Mouse (Mus musculus) stomach, embryonic 16.5 days (tissue): ENCODE measurements at regions not wholly inside any gene's neighbourhood (a gene's known extent, or its start where the extent isn't known, plus 50 kb on each side); places are given as distances from the start of the nearest gene placed in this dataset.

Source experiments
- ATAC-seq: fragments of 200-750 bp; cut with Nextera tagmentation; 2 replicates; pipeline ENCODE4 v1.8.0; 2017; ENCODE audit warnings: moderate number of reproducible peaks, moderate TSS enrichment; ENCODE audit not compliant: insufficient read depth, low FRiP score
- H3K27ac ChIP-seq: fragments of 300-500 bp; sonication (generic); 2 replicates; pipeline ENCODE4 v1.5.1; 2014; ENCODE audit warnings: low read length
- H3K27me3 ChIP-seq: fragments of 300-500 bp; sonication (generic); 2 replicates; pipeline ENCODE4 v1.6.1; 2014; ENCODE audit warnings: low read length, control low read depth, mixed read lengths; ENCODE audit not compliant: control insufficient read depth, insufficient read depth
- H3K36me3 ChIP-seq: fragments of 300-500 bp; sonication (generic); 2 replicates; pipeline ENCODE4 v1.6.1; 2014; ENCODE audit warnings: low read length; ENCODE audit not compliant: control insufficient read depth, insufficient read depth
- H3K4me1 ChIP-seq: fragments of 300-500 bp; sonication (generic); 2 replicates; pipeline ENCODE4 v1.6.1; 2014; ENCODE audit warnings: low read length, control low read depth, mixed read lengths; ENCODE audit not compliant: control insufficient read depth, insufficient read depth
- H3K4me2 ChIP-seq: fragments of 300-500 bp; sonication (generic); 2 replicates; pipeline ENCODE4 v1.6.1; 2014; ENCODE audit warnings: low read depth, low read length, mixed read lengths
- H3K4me3 ChIP-seq: fragments of 300-500 bp; sonication (generic); replicated peaks from 2 replicates; pipeline ENCODE4 v1.5.1; 2014; ENCODE audit warnings: mild to moderate bottlenecking, low read length
- H3K9ac ChIP-seq: fragments of 300-500 bp; sonication (generic); 2 replicates; pipeline ENCODE4 v1.6.1; 2014; ENCODE audit warnings: low read length
- H3K9me3 ChIP-seq: fragments of 300-500 bp; sonication (generic); replicated peaks from 2 replicates; pipeline ENCODE4 v1.6.1; 2016; ENCODE audit warnings: low read length, control low read depth; ENCODE audit not compliant: control insufficient read depth
- WGBS: fragments of 180-500 bp; shearing (Covaris S2); extraction: QIAGEN DNeasy Blood & Tissue Kit; methylation state at CpG from one replicate; pipeline ENCODE4 v1.1.7; 2014; 5-methylcytosine and 5-hydroxymethylcytosine counted together

DNA sequence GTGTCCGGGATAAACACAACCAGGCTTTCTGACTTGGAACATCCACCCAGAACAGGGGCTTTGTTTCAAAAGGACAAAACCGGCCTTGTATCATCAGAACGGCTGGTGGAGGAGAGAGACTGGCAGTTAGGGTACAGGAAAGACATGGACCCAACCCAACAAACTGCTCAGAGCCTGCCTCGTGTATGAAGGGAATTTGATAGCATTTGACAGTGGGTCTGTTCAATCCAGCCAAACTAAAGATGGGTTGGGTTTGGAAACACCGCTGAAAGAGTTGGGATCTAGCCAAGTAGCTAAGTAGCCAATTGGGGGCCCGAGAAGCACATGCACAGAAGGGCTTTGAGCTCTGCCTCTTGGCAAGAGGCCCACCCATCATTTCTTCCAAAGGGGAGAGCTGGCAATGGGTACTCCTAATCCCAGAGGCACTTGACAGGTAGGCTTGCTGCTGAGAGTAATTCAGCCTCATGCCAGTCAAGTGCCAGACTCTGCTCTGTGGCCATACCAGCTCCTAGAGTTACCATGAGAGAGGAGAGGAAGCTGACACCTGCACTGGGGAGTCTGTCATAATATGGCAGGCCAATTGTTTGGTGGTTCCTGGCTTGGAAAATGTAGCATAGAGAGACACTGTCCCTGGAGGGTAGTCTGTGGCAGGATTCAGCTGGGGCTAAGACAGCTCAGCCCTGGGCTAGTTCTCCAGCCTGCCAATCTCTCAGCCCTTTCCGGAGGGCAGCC is 231.1 kb upstream of the Slc24a2 start:
- no peaks in the 10 kb centered on the region for H3K36me3 ChIP-seq
- no peak overlapping the region for H3K4me2 ChIP-seq
- no peaks in the 10 kb centered on the region for H3K27me3 ChIP-seq
- no peak overlapping the region for H3K27ac ChIP-seq
- H3K4me3 ChIP-seq: no peak overlapping the region
- H3K9me3 ChIP-seq: no peaks in the 10 kb centered on the region
- peak; percentile 40; the same call in 1 of the 2 replicates for ATAC-seq
- peaks cover 3% of the 10 kb centered on the region; the same call in 1 of the 2 replicates for H3K4me1 ChIP-seq
- 45% methylated on average over 7 of the region's 7 CpGs for WGBS
- H3K9ac ChIP-seq: no peak overlapping the region

DNA sequence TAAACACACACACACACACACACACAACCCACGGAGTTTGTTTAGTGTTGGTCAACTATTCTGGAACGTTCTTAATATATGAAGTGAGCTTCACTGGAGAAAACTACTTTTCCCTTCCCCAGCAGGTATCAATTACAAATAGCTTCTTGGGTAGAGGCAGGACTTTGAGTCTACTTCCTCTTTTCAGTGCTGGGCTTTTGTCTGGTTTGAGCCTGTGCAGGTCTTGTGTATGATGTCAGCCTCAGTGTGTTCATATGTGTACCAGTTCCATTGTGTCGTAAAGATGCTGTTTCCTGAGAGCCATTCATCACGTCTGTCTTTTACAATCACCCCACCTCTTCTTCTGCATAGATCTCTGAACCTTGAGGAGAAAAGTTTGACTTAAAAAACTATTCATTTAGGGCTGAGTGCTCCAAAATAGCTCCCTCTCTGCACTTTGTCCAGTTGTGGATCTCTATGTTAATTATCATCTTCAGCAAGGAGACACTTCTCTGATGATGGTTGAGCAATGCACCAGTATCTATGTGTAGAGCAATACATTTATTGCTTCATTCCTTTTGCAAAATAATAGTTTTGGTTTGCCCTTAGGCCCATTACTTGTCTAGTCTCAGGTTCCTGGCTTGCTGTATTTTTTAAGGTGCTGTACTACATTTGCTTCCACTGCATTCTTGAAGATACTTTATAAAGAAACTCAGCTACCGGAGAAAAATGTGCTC is 225.7 kb upstream of the Slc24a2 start:
- Histone ChIP-seq H3K9me3 (no peaks in the 10 kb centered on the region), H3K4me3 (no peak overlapping the region), H3K27ac (no peak overlapping the region), H3K27me3 (no peaks in the 10 kb centered on the region), H3K4me2 (no peak overlapping the region), H3K36me3 (no peaks in the 10 kb centered on the region), H3K9ac (no peak overlapping the region), H3K4me1 (peaks cover 2% of the 10 kb centered on the region; the same call in 1 of the 2 replicates)
- ATAC-seq: no peak
- WGBS: 71% methylated on average over 5 of the region's 5 CpGs

DNA sequence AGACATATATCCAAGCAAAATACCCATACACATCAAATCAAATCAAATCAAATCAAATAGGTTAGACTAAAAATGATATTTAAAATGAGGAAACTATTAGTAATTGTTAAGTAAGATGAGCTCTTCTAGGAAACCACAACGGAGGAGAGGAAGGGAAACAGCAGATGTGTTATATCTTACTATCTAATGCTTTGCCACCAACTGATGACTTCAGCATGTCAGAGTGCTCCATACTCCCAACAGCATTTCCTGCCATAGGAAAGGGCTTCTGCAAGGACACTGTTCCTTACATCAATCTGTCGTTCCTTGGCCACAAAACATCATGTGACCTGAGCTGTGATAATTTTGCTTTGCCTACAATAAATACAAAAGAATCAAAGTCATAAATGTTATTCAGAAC is 221.8 kb upstream of the Slc24a2 start:
- no peak for ATAC-seq
- Histone ChIP-seq H3K4me3 (no peak overlapping the region), H3K4me1 (no peaks in the 10 kb centered on the region), H3K27ac (no peak overlapping the region), H3K27me3 (no peaks in the 10 kb centered on the region), H3K36me3 (no peaks in the 10 kb centered on the region), H3K4me2 (no peak overlapping the region), H3K9ac (no peak overlapping the region), H3K9me3 (no peaks in the 10 kb centered on the region)
- 50% methylated on average over 2 of the region's 2 CpGs for WGBS

DNA sequence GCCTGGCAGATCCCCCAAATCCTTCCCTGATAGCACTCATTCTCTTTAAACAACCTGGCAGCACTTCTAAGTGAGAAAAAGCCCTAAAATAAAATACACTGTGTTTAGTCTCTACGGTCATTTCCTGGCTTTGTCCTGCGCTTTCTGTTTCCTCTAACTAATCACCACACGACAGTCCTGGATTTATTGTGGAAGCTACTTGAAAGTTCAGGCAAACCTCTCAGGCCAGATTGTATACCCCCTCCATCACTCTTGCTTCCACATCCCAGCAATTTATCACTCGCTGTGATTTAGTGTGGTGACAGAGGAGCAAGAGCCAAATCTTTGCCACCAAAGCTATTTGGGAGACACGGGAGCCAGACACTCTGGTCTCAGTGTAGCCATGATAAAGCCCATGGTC is 221.0 kb upstream of the Slc24a2 start:
- H3K4me2 ChIP-seq: no peak overlapping the region
- no peaks in the 10 kb centered on the region for H3K27me3 ChIP-seq
- ATAC-seq: no peak
- no peaks in the 10 kb centered on the region for H3K9me3 ChIP-seq
- no peak overlapping the region for H3K27ac ChIP-seq
- no peak overlapping the region for H3K4me3 ChIP-seq
- no peaks in the 10 kb centered on the region for H3K4me1 ChIP-seq
- H3K36me3 ChIP-seq: no peaks in the 10 kb centered on the region
- 19% methylated on average over 5 of the region's 5 CpGs for WGBS
- H3K9ac ChIP-seq: no peak overlapping the region

DNA sequence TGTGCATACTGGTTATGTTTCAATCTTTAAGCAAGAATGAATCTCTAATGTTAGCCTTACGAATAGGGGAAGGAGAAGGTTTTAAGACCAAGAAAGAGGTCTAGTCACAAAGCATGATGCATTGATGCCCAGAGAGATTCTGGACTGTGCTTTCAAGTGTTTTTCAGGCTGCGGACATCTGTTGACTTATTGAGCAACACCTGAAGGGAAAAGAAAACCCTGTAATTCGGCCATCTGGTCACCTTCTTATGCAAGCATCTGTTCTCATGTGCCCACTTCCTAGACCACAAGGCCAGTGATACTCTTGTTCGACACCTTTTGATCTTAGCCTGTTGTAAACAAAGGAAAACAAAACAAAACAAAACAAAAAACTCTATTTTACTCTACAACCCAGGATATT is 218.1 kb upstream of the Slc24a2 start:
- no peaks in the 10 kb centered on the region for H3K27me3 ChIP-seq
- no peaks in the 10 kb centered on the region for H3K36me3 ChIP-seq
- H3K4me2 ChIP-seq: no peak overlapping the region
- ATAC-seq: no peak
- H3K27ac ChIP-seq: no peak overlapping the region
- no peaks in the 10 kb centered on the region for H3K4me1 ChIP-seq
- no peaks in the 10 kb centered on the region for H3K9me3 ChIP-seq
- 81% methylated on average over 4 of the region's 4 CpGs for WGBS
- H3K9ac ChIP-seq: no peak overlapping the region
- H3K4me3 ChIP-seq: no peak overlapping the region

DNA sequence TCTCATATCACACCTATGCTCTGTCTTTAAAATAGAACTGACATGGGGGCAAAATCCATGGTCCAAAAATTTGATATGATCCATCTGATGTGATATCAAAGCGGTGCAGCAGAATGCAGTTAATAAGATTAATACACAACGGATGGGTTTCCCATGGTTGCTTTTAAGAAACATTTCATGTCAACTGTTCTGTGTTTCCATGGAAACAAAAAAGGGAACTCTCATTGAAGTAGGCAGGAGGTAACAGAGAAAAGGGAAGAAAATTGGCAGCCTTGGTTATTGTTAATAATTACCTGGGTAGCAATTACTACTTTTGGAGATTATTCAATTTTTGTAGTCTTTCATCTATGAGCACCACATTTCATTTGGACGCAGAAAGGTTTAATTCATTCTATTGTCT is 216.6 kb upstream of the Slc24a2 start:
- Histone ChIP-seq H3K4me1 (no peaks in the 10 kb centered on the region), H3K4me2 (no peak overlapping the region), H3K9ac (no peak overlapping the region), H3K9me3 (no peaks in the 10 kb centered on the region), H3K36me3 (no peaks in the 10 kb centered on the region), H3K27ac (no peak overlapping the region), H3K27me3 (no peaks in the 10 kb centered on the region), H3K4me3 (no peak overlapping the region)
- ATAC-seq: no peak
- 84% methylated on average over 3 of the region's 3 CpGs for WGBS

DNA sequence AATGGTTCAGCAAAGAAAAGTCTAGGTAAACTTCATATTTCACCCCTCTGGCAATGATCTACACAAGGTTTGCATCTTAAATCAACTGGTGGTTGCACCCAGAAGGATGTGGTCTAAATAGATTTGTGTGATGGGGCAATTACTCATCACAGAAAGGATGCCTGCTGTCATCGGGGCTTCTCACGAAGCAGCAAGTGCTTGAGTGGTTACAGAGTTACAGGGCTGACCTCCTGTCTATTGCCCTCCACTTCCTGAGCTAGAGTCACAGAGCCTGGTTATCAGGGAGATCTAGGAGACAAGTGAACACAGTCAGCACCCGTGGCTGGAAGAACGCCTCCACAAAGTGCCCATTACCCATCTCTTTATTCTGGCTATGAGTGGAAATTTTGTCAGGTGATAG is 203.9 kb upstream of the Slc24a2 start:
- Histone ChIP-seq H3K9me3 (no peaks in the 10 kb centered on the region), H3K27me3 (no peaks in the 10 kb centered on the region), H3K36me3 (no peaks in the 10 kb centered on the region), H3K4me1 (no peaks in the 10 kb centered on the region), H3K4me3 (no peak overlapping the region), H3K4me2 (no peak overlapping the region), H3K9ac (no peak overlapping the region), H3K27ac (no peak overlapping the region)
- 40% methylated on average over 4 of the region's 4 CpGs for WGBS
- ATAC-seq: no peak

DNA sequence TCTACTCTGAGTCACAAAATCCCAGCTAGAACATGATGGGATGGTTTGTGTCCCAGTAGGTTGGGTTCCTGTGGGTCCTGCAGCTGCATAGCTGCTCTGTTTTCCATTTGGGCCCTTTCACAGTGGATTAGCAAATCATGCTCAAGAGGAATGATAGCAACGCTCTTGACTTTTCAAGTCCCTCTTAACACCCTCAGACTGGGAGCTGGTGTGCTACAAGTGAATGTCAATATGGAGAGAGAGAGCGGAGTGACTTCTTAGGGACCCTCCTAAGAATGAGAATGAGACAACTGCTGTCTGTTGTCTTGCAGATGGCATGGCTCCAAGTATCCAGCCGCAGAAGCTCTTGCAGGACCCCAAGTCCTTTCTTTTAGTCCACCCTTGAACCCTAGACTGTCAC is 198.1 kb upstream of the Slc24a2 start:
- H3K27ac ChIP-seq: no peak overlapping the region
- H3K27me3 ChIP-seq: no peaks in the 10 kb centered on the region
- ATAC-seq: no peak
- no peak overlapping the region for H3K4me2 ChIP-seq
- H3K9me3 ChIP-seq: no peaks in the 10 kb centered on the region
- WGBS: 75% methylated on average over 3 of the region's 3 CpGs
- H3K36me3 ChIP-seq: no peaks in the 10 kb centered on the region
- no peak overlapping the region for H3K4me3 ChIP-seq
- H3K4me1 ChIP-seq: no peaks in the 10 kb centered on the region
- H3K9ac ChIP-seq: no peak overlapping the region

DNA sequence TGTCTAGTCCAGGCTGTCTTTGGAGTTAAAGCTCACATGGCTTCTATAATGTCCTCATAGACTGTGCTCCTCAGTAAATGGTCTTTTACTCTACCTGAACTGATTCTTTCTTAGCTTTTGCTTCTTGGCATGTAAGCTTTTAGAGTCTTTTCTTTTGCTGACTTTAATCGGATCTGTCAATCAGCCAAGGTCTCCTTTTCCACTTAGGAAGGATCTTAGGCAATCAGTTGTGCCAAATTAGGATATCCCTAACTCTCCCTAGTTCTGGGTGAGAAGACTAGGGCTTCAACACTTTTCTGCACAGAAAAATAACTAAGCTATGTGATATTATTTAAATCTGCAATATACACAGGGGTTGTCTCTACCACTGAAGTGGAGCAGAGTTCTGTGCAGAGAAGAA is 193.8 kb upstream of the Slc24a2 start:
- ATAC-seq: no peak
- 89% methylated on average over 1 of the region's 1 CpGs for WGBS
- no peak overlapping the region for H3K4me3 ChIP-seq

More for the DNA sequence above, 193.8 kb upstream of the Slc24a2 start:
- H3K36me3 ChIP-seq: no peaks in the 10 kb centered on the region
- H3K4me1 ChIP-seq: no peaks in the 10 kb centered on the region
- H3K27ac ChIP-seq: no peak overlapping the region
- no peaks in the 10 kb centered on the region for H3K9me3 ChIP-seq
- H3K9ac ChIP-seq: no peak overlapping the region
- H3K4me2 ChIP-seq: no peak overlapping the region
- H3K27me3 ChIP-seq: no peaks in the 10 kb centered on the region
